Mouse (Mus musculus): ENCODE results near the gene Plin2. TPM values are rescaled to one million over a fixed set of nuclear protein-coding genes. Genes with fewer than 3 reads are reported as not detected.

The Plin2 gene
- 27.5 TPM for polyA plus RNA-seq (2017; shearing (Covaris generic))

GRCm38 (mm10) chr4:86669780-86670201 lies at the start of gene Plin2:
TSS of gene Plin2 (minus strand) at chr4:86670060.

GRCm38 (mm10) chr4:86611524-86612288 lies 58.2 kb downstream of the Plin2 start, which contains the start of gene Haus6:
TSS of gene Haus6 (minus strand) at chr4:86612055.

Other genes with a start within 250 kb of the Plin2 start
- not detected for gene Saxo1, start 111.7 kb downstream of the Plin2 start, polyA plus RNA-seq (2017; shearing (Covaris generic))
- gene Rraga, start 94.4 kb downstream of the Plin2 start, polyA plus RNA-seq (2017; shearing (Covaris generic)): 72.1 TPM
- gene Haus6, start 58.0 kb downstream of the Plin2 start, polyA plus RNA-seq (2017; shearing (Covaris generic)): 25.7 TPM
- gene Dennd4c, start 78.5 kb upstream of the Plin2 start, polyA plus RNA-seq (2017; shearing (Covaris generic)): 10.0 TPM
- gene Rps6, start 187.4 kb upstream of the Plin2 start, polyA plus RNA-seq (2017; shearing (Covaris generic)): 563 TPM
- gene Acer2, start 204.3 kb upstream of the Plin2 start, polyA plus RNA-seq (2017; shearing (Covaris generic)): 15.8 TPM